Mouse (Mus musculus): Measurements from ENCODE around the gene Sowahc. TPM values are rescaled to one million over a fixed set of nuclear protein-coding genes. Genes with fewer than 3 reads are reported as not detected.
A peak's percentile ranks its signal among the peaks of the same experiment; 100 is the strongest.

Gene Sowahc
- polyA plus RNA-seq, 1 experiment: 1.2 TPM

DNA sequence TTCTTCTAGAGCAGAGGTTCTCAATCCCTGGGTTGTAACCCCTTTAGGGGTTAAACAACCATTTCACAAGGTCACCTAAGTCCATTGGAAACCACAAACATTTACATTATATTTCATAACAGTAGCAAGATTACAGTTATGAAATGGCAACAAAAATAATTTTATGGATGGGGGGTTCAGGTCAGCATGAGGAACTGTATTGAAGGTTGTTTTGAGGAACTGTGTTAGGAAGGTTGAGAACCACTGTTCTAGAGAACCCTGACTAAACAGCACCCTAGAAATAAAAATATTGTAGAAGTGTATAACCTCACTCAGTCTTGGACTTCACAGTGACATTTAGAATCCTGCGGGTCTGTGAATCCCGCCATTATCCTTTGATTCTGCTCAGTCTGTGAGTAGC, 13.5 kb downstream of the Sowahc start:
- Histone ChIP-seq H3K36me3 (ENCODE audit: control insufficient read depth, insufficient read depth) (no peaks in the 10 kb centered on the region), H3K4me2 (ENCODE audit: low read depth) (no peak overlapping the region), H3K79me2 (ENCODE audit: control insufficient read depth, insufficient read depth) (no peaks in the 10 kb centered on the region), H3K27me3 (ENCODE audit: control insufficient read depth, insufficient read depth, insufficient read length) (no peaks in the 10 kb centered on the region), H3K4me3 (no peak overlapping the region), H3ac (ENCODE audit: control insufficient read depth, insufficient read length) (no peak overlapping the region)
- TF ChIP-seq TCF3 (IDR thresholded peaks at IDR 0.05; ENCODE audit: insufficient read length, low read depth): no peak
- no peak for TF ChIP-seq TCF12 (IDR thresholded peaks at IDR 0.05; ENCODE audit: insufficient read depth, poor library complexity, severe bottlenecking)
- TF ChIP-seq CEBPB (IDR thresholded peaks at IDR 0.05; ENCODE audit: insufficient read depth, poor library complexity, severe bottlenecking): no peak
- TF ChIP-seq MYOG (IDR thresholded peaks at IDR 0.05; ENCODE audit: control insufficient read depth in 1 of 3, insufficient read depth in 1 of 3, insufficient read length in 2 of 3, low read depth in 2 of 3): no peak
- TF ChIP-seq MYOD1 (IDR thresholded peaks at IDR 0.05; ENCODE audit: control insufficient read depth in 1 of 3, insufficient read length in 2 of 3, low read depth in 2 of 3): no peak
- no peak for TF ChIP-seq SRF (IDR thresholded peaks at IDR 0.05; ENCODE audit: control insufficient read depth, insufficient read length, low read depth)
- TF ChIP-seq E2F4 (IDR thresholded peaks at IDR 0.05; ENCODE audit: insufficient read depth): no peak
- no peak for TF ChIP-seq MAX (IDR thresholded peaks at IDR 0.05; ENCODE audit: low read depth)
- no peak for TF ChIP-seq REST (IDR thresholded peaks at IDR 0.05; ENCODE audit: insufficient read depth, insufficient read length)
- no peak for TF ChIP-seq POLR2AphosphoS2 (IDR thresholded peaks at IDR 0.05; ENCODE audit: insufficient read length, low read depth)
- no peak for TF ChIP-seq USF1 (IDR thresholded peaks at IDR 0.05; ENCODE audit: low read depth)
- TF ChIP-seq POLR2A (IDR thresholded peaks at IDR 0.05; ENCODE audit: insufficient read length, low read depth): no peak

DNA sequence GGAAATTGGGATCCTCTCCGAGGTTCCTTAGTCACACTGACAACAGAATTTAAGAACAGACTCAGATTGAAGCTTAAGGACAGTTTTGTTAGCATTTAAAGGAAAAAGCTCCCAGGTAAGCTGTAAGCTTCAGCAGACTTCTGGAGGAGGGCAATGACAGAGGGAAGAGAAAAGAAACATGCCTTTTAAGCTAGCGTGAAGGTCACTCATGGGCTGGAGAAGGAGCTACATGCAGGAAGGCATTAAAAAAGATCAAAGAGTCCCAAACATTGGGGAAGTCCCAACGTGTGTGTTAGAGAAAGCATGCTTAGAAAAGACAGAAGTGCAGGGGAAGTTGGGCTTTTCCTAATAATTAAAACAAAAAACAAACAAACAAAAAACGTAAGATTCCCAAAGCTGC, 14.1 kb downstream of the Sowahc start:
- no peak overlapping the region for H3K4me2 ChIP-seq (ENCODE audit: low read depth)
- H3K79me2 ChIP-seq (ENCODE audit: control insufficient read depth, insufficient read depth): no peaks in the 10 kb centered on the region
- no peaks in the 10 kb centered on the region for H3K36me3 ChIP-seq (ENCODE audit: control insufficient read depth, insufficient read depth)
- H3K27me3 ChIP-seq (ENCODE audit: control insufficient read depth, insufficient read depth, insufficient read length): no peaks in the 10 kb centered on the region
- TF ChIP-seq TCF12 (IDR thresholded peaks at IDR 0.05; ENCODE audit: insufficient read depth, poor library complexity, severe bottlenecking): no peak
- TF ChIP-seq USF1 (IDR thresholded peaks at IDR 0.05; ENCODE audit: low read depth): no peak
- no peak for TF ChIP-seq E2F4 (IDR thresholded peaks at IDR 0.05; ENCODE audit: insufficient read depth)
- no peak for TF ChIP-seq SRF (IDR thresholded peaks at IDR 0.05; ENCODE audit: control insufficient read depth, insufficient read length, low read depth)
- no peak for TF ChIP-seq CEBPB (IDR thresholded peaks at IDR 0.05; ENCODE audit: insufficient read depth, poor library complexity, severe bottlenecking)
- TF ChIP-seq MAX (IDR thresholded peaks at IDR 0.05; ENCODE audit: low read depth): no peak
- no peak for TF ChIP-seq POLR2AphosphoS2 (IDR thresholded peaks at IDR 0.05; ENCODE audit: insufficient read length, low read depth)
- no peak for TF ChIP-seq REST (IDR thresholded peaks at IDR 0.05; ENCODE audit: insufficient read depth, insufficient read length)
- TF ChIP-seq MYOG (IDR thresholded peaks at IDR 0.05; ENCODE audit: control insufficient read depth in 1 of 3, insufficient read depth in 1 of 3, insufficient read length in 2 of 3, low read depth in 2 of 3): no peak
- no peak for TF ChIP-seq POLR2A (IDR thresholded peaks at IDR 0.05; ENCODE audit: insufficient read length, low read depth)
- TF ChIP-seq MYOD1 (IDR thresholded peaks at IDR 0.05; ENCODE audit: control insufficient read depth in 1 of 3, insufficient read length in 2 of 3, low read depth in 2 of 3): no peak
- TF ChIP-seq TCF3 (IDR thresholded peaks at IDR 0.05; ENCODE audit: insufficient read length, low read depth): no peak
- no peak overlapping the region for H3K4me3 ChIP-seq
- no peak overlapping the region for H3ac ChIP-seq (ENCODE audit: control insufficient read depth, insufficient read length)

GRCm38 (mm10) chr10:59236486-59236885, 14.7 kb downstream of the Sowahc start:
- Histone ChIP-seq H3K36me3 (ENCODE audit: control insufficient read depth, insufficient read depth) (no peaks in the 10 kb centered on the region), H3ac (ENCODE audit: control insufficient read depth, insufficient read length) (no peak overlapping the region), H3K4me2 (ENCODE audit: low read depth) (no peak overlapping the region), H3K4me3 (no peak overlapping the region), H3K27me3 (ENCODE audit: control insufficient read depth, insufficient read depth, insufficient read length) (no peaks in the 10 kb centered on the region), H3K79me2 (ENCODE audit: control insufficient read depth, insufficient read depth) (no peaks in the 10 kb centered on the region)
- no peak for TF ChIP-seq TCF12 (IDR thresholded peaks at IDR 0.05; ENCODE audit: insufficient read depth, poor library complexity, severe bottlenecking)
- TF ChIP-seq MYOG (IDR thresholded peaks at IDR 0.05; ENCODE audit: control insufficient read depth in 1 of 3, insufficient read depth in 1 of 3, insufficient read length in 2 of 3, low read depth in 2 of 3): no peak

- Histone ChIP-seq H3K79me2 (ENCODE audit: control insufficient read depth, insufficient read depth) (no peaks in the 10 kb centered on the region), H3K36me3 (ENCODE audit: control insufficient read depth, insufficient read depth) (no peaks in the 10 kb centered on the region), H3ac (ENCODE audit: control insufficient read depth, insufficient read length) (no peak overlapping the region), H3K4me2 (ENCODE audit: low read depth) (no peak overlapping the region), H3K27me3 (ENCODE audit: control insufficient read depth, insufficient read depth, insufficient read length) (no peaks in the 10 kb centered on the region), H3K4me3 (no peak overlapping the region)
- TF ChIP-seq POLR2AphosphoS2 (IDR thresholded peaks at IDR 0.05; ENCODE audit: insufficient read length, low read depth): no peak
- no peak for TF ChIP-seq SRF (IDR thresholded peaks at IDR 0.05; ENCODE audit: control insufficient read depth, insufficient read length, low read depth)
- TF ChIP-seq TCF12 (IDR thresholded peaks at IDR 0.05; ENCODE audit: insufficient read depth, poor library complexity, severe bottlenecking): no peak
- peak in 2 of 3 experiments; percentile 34 to 46 for TF ChIP-seq MYOD1 (IDR thresholded peaks at IDR 0.05; ENCODE audit: control insufficient read depth in 1 of 3, insufficient read length in 2 of 3, low read depth in 2 of 3)
- TF ChIP-seq MAX (IDR thresholded peaks at IDR 0.05; ENCODE audit: low read depth): no peak
- peak in 1 of 3 experiments; percentile 50 for TF ChIP-seq MYOG (IDR thresholded peaks at IDR 0.05; ENCODE audit: control insufficient read depth in 1 of 3, insufficient read depth in 1 of 3, insufficient read length in 2 of 3, low read depth in 2 of 3)
These were observed 16.0 kb downstream of the Sowahc start for GRCm38 (mm10) chr10:59237757-59238156.

DNA sequence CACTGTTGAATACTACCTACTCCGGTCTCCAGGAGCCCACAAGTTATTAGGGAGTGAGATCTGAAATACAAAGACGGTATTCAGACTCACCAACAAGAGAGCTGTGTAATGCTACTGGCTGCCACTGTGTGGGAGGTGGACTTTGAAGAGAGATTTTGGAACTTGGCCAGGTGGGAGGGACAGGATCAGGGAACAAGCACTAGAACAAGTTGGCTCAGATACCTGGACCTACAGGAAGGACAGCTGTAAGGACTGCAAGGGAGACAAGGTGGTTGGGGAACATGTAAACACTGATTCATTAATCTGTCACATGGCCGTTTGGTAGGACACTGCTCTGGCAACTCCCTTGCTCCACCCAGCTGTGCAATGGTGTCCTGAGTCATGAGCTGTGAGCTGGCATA, 19.4 kb downstream of the Sowahc start:
- Histone ChIP-seq H3K4me3 (no peak overlapping the region), H3K4me2 (ENCODE audit: low read depth) (peak overlapping the region; percentile 23), H3ac (ENCODE audit: control insufficient read depth, insufficient read length) (no peak overlapping the region), H3K36me3 (ENCODE audit: control insufficient read depth, insufficient read depth) (no peaks in the 10 kb centered on the region), H3K79me2 (ENCODE audit: control insufficient read depth, insufficient read depth) (no peaks in the 10 kb centered on the region), H3K27me3 (ENCODE audit: control insufficient read depth, insufficient read depth, insufficient read length) (no peaks in the 10 kb centered on the region)
- TF ChIP-seq POLR2A (IDR thresholded peaks at IDR 0.05; ENCODE audit: insufficient read length, low read depth) (no peak), MYOD1 (IDR thresholded peaks at IDR 0.05; ENCODE audit: control insufficient read depth in 1 of 3, insufficient read length in 2 of 3, low read depth in 2 of 3) (peak in 2 of 3 experiments; percentile 25 to 60), USF1 (IDR thresholded peaks at IDR 0.05; ENCODE audit: low read depth) (peak; percentile 78), CEBPB (IDR thresholded peaks at IDR 0.05; ENCODE audit: insufficient read depth, poor library complexity, severe bottlenecking) (no peak), TCF12 (IDR thresholded peaks at IDR 0.05; ENCODE audit: insufficient read depth, poor library complexity, severe bottlenecking) (no peak)
